Mouse (Mus musculus): ENCODE results near the gene Cadm2. TPM values are rescaled to one million over a fixed set of nuclear protein-coding genes. Genes with fewer than 3 reads are reported as not detected.

Cadm2 gene
- polyA plus RNA-seq (2012) = not detected in 2 replicates

DNA sequence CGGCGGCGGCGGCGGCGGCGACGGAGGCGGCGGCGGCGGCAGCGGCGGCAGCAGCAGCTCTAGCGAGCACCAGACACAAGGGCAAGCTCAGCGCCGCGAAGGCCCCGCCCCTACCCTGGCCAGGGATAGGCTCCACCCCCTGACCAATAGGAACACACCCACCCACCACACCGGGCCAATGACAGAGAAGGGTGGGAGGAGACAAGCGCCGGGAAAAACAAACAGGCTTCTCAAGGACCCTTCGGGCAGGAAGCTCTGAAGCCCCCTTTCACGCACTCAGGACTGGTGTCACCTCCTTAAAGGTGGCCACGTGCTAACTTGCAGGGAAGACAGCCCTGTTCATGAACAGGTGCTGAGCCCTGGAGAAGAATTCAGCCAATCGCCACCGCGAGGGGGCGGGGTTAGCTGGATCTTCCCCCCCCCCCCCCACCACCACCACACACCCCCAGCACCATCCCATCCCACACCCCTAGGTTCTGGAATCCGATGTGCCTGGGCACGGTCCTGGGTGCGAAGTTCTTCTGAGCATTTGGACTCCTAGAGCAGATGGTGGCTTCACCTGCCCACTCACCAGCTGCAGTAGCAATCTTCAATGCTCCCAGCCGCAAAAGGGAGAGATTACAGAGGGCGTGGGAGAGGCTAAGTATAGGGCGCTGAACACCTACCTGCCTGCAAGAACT lies at the start of gene Cadm2:
Cadm2 (minus strand) TSS at position 83 of the 680 bp plus-strand sequence.
- Histone ChIP-seq H3K9me3 (ENCODE audit: control insufficient read depth, low read length) (no peaks in the 10 kb centered on the region; the same call in 1 of the 2 replicates), H3K4me3 (replicated peaks) (peak within 1 kb of the TSS; percentile 58), H3K27me3 (ENCODE audit: control insufficient read depth) (peaks cover 49% of the 10 kb centered on the region), H3K4me1 (ENCODE audit: control insufficient read depth) (peaks cover 13% of the 10 kb centered on the region), H3K36me3 (ENCODE audit: control insufficient read depth) (no peaks in the 10 kb centered on the region)
- no peak for TF ChIP-seq TAL1 (IDR thresholded peaks at IDR 0.05; ENCODE audit: low read length)
- no peak for TF ChIP-seq GATA1 (IDR thresholded peaks at IDR 0.05; ENCODE audit: low read length)

DNA sequence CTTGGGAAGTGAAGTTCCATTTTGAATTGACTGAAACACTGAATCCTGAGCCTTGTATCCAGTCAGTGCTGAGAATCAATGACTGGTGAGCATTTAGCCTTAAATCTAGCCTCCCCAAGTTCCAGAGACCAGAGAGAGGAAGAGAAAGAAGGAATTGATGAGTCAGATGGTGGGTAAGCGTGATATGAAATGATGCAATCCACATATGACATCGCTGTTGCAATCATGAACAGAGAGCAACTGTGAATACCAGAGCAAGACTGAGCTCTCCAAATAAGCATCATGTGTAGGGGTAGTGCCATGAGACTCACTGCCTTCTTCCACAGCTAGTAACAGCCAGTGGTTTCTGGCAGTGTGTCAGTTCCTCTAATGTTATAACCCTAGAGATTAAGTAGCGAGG lies 26.2 kb upstream of the Cadm2 start:
- no peaks in the 10 kb centered on the region for H3K9me3 ChIP-seq (ENCODE audit: control insufficient read depth, low read length)
- no peaks in the 10 kb centered on the region for H3K27me3 ChIP-seq (ENCODE audit: control insufficient read depth)
- TF ChIP-seq TAL1 (IDR thresholded peaks at IDR 0.05; ENCODE audit: low read length) = no peak
- no peak for TF ChIP-seq GATA1 (IDR thresholded peaks at IDR 0.05; ENCODE audit: low read length)
- H3K4me3 ChIP-seq (replicated peaks) = no peak overlapping the region
- no peaks in the 10 kb centered on the region for H3K36me3 ChIP-seq (ENCODE audit: control insufficient read depth)
- no peaks in the 10 kb centered on the region for H3K4me1 ChIP-seq (ENCODE audit: control insufficient read depth)

DNA sequence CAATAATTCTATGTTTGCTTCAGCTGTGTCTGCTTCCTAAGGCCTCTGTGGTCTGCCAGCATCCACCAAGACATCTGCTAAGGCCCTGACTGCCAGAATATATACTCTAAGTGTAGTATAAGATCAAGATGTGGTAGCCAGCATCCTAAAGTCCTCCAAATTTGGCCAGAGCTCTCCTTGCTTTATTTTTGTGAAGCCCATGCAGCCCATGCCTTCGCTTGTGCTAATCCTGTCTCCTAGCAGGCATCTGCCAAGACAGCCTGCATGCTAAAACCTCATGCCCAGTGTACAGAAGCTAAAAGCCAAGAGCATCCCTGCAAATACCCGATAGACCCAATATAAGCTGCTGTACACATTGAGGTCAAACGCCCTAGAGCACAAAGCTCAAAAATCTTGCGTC lies 22.9 kb upstream of the Cadm2 start:
- Histone ChIP-seq H3K36me3 (ENCODE audit: control insufficient read depth) (no peaks in the 10 kb centered on the region), H3K27me3 (ENCODE audit: control insufficient read depth) (no peaks in the 10 kb centered on the region), H3K4me1 (ENCODE audit: control insufficient read depth) (no peaks in the 10 kb centered on the region), H3K9me3 (ENCODE audit: control insufficient read depth, low read length) (no peaks in the 10 kb centered on the region), H3K4me3 (replicated peaks) (no peak overlapping the region)
- TF ChIP-seq TAL1 (IDR thresholded peaks at IDR 0.05; ENCODE audit: low read length) (no peak), GATA1 (IDR thresholded peaks at IDR 0.05; ENCODE audit: low read length) (no peak)

DNA sequence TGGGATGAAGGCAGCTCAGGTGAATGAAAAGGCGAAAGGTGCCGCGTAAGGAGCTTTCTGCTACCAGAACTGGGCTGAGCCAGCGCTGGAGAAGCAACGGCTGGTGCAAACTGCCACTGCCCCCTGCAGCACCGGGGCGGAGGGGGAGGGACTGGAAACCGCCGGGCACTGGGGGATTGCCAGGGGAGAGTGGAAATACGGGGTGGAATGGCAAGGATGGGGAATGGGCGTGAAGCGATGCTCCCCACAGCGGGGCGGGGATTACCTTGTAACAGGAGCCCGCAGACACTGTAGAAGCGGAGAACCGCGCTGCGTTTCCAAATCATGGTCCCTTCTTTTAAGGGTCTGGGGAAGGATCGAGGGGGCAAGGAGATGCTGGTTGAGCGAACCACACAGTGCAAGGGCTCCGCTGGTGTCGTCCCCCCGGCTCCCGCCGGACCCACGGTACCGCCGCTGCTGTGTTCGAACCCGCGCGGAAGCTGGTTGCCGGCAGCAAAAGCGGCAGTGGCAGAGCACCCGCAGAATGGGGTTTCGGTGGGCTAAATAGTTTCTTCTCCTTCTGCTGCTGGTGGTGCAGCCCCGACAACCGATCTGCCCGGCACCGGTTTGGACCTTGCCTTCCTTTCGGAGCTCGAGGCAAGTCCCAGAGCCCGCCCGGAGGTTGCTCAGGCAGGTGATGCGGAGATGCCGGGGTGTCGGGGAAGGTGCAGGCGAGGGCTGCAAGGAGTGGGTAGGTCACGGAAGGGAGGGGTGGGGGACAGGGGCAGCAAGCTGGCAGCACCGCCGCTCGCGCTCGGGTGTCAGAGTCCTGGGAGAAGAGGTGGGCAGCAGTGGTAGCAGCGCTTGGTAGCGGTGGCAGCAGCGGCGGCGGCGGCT lies 564 bp downstream of the Cadm2 start:
- TF ChIP-seq GATA1 (IDR thresholded peaks at IDR 0.05; ENCODE audit: low read length) (no peak), TAL1 (IDR thresholded peaks at IDR 0.05; ENCODE audit: low read length) (no peak)
- Histone ChIP-seq H3K4me3 (replicated peaks) (peak overlapping the region; percentile 47), H3K36me3 (ENCODE audit: control insufficient read depth) (no peaks in the 10 kb centered on the region), H3K9me3 (ENCODE audit: control insufficient read depth, low read length) (no peaks in the 10 kb centered on the region; the same call in 1 of the 2 replicates), H3K4me1 (ENCODE audit: control insufficient read depth) (peaks cover 13% of the 10 kb centered on the region), H3K27me3 (ENCODE audit: control insufficient read depth) (peaks cover 50% of the 10 kb centered on the region)

DNA sequence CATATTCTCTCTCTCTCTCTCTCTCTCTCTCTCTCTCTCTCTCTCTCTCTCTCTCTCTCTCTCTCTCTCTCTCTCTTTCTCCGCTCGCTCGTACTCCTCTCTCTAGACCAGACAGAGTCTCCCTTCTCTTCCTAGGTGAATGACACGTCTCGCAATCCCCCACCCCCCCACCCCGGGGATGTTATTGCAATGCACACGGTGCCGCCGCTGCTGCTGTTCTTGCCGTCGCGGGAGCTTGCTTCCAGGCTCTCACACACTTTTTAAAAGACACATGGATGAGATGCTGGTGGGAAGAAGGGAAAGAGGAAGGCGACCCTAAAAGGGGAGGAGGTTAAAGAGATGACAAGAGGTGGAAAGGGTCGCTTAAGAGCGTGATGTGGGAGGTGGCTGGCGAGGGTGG lies 1.3 kb downstream of the Cadm2 start:
- Histone ChIP-seq H3K4me1 (ENCODE audit: control insufficient read depth) (peaks cover 13% of the 10 kb centered on the region), H3K36me3 (ENCODE audit: control insufficient read depth) (no peaks in the 10 kb centered on the region), H3K4me3 (replicated peaks) (no peak overlapping the region), H3K27me3 (ENCODE audit: control insufficient read depth) (peaks cover 50% of the 10 kb centered on the region), H3K9me3 (ENCODE audit: control insufficient read depth, low read length) (no peaks in the 10 kb centered on the region; the same call in 1 of the 2 replicates)
- TF ChIP-seq TAL1 (IDR thresholded peaks at IDR 0.05; ENCODE audit: low read length) = no peak
- TF ChIP-seq GATA1 (IDR thresholded peaks at IDR 0.05; ENCODE audit: low read length) = no peak

DNA sequence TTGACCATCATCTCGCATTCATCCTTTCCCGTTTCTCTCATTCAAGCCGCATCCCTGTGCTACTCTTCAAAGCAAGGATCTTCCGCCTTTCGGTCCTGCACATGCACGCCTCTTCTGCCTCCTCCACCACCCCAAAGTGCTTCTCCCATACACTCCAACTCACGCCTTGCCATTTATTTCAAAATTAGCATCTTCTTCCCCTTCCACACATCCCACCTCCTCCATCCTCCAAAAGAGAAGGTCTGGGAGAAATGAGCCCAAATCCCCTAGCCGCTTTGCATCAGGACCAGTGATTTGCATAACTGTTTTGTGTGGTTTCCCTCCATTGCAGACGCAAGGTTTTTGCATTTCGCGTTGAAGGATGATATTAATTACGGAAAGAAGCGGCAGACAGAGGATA lies 1.9 kb downstream of the Cadm2 start:
- Histone ChIP-seq H3K4me1 (ENCODE audit: control insufficient read depth) (peaks cover 13% of the 10 kb centered on the region), H3K36me3 (ENCODE audit: control insufficient read depth) (no peaks in the 10 kb centered on the region), H3K4me3 (replicated peaks) (no peak overlapping the region), H3K9me3 (ENCODE audit: control insufficient read depth, low read length) (no peaks in the 10 kb centered on the region; the same call in 1 of the 2 replicates), H3K27me3 (ENCODE audit: control insufficient read depth) (peaks cover 50% of the 10 kb centered on the region)
- TF ChIP-seq TAL1 (IDR thresholded peaks at IDR 0.05; ENCODE audit: low read length) = no peak
- no peak for TF ChIP-seq GATA1 (IDR thresholded peaks at IDR 0.05; ENCODE audit: low read length)

DNA sequence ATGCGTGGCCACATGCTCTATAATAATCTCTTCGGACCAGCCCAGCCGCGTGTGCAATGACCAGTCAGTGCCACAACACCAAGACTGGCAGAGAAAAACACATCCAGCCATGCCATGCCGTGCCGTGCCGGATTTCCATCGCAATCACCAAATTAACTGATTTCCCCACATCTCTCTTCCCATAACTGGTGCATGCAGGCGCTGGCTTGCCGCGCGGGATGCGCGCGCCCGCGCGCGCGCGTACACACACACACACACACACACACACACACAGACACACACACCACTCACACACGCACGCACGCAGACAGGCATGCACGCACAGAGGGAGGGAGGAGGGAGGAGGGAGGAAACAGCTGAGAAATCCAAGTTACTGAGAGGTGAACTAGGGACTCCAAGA lies 2.9 kb downstream of the Cadm2 start:
- Histone ChIP-seq H3K4me1 (ENCODE audit: control insufficient read depth) (peaks cover 13% of the 10 kb centered on the region), H3K27me3 (ENCODE audit: control insufficient read depth) (peaks cover 50% of the 10 kb centered on the region), H3K4me3 (replicated peaks) (no peak overlapping the region)

GRCm38 (mm10) chr16:67617256-67617655 lies 3.5 kb downstream of the Cadm2 start:
- peaks cover 50% of the 10 kb centered on the region for H3K27me3 ChIP-seq (ENCODE audit: control insufficient read depth)
- no peak for TF ChIP-seq GATA1 (IDR thresholded peaks at IDR 0.05; ENCODE audit: low read length)
- TF ChIP-seq TAL1 (IDR thresholded peaks at IDR 0.05; ENCODE audit: low read length) = no peak
- no peaks in the 10 kb centered on the region for H3K36me3 ChIP-seq (ENCODE audit: control insufficient read depth)
- no peaks in the 10 kb centered on the region; the same call in 1 of the 2 replicates for H3K9me3 ChIP-seq (ENCODE audit: control insufficient read depth, low read length)
- no peak overlapping the region for H3K4me3 ChIP-seq (replicated peaks)
- peaks cover 13% of the 10 kb centered on the region for H3K4me1 ChIP-seq (ENCODE audit: control insufficient read depth)

More for the DNA sequence above, 2.9 kb downstream of the Cadm2 start:
- Histone ChIP-seq H3K36me3 (ENCODE audit: control insufficient read depth) (no peaks in the 10 kb centered on the region), H3K9me3 (ENCODE audit: control insufficient read depth, low read length) (no peaks in the 10 kb centered on the region; the same call in 1 of the 2 replicates)
- TF ChIP-seq TAL1 (IDR thresholded peaks at IDR 0.05; ENCODE audit: low read length) (no peak), GATA1 (IDR thresholded peaks at IDR 0.05; ENCODE audit: low read length) (no peak)

DNA sequence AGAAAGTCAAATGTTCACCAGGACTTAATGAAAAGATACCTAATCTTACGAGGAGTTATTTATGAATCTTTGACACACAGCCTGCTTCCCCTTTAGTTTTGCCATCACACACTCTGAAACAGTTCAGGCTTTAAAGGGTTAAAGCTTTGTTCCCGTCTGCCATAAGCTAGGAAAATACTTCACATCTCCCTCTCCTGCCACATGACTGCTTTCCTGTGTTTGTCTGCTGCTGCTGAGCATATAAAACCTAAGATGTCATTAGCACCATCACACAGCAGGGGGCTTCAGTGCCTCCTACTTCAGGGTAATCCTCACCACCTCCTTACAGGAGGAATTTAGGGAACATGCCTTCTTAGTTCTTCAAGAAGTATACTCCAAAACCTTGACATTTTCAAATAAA lies 6.8 kb downstream of the Cadm2 start:
- no peaks in the 10 kb centered on the region for H3K4me1 ChIP-seq (ENCODE audit: control insufficient read depth)
- no peak for TF ChIP-seq GATA1 (IDR thresholded peaks at IDR 0.05; ENCODE audit: low read length)
- TF ChIP-seq TAL1 (IDR thresholded peaks at IDR 0.05; ENCODE audit: low read length) = no peak
- H3K4me3 ChIP-seq (replicated peaks) = no peak overlapping the region
- H3K27me3 ChIP-seq (ENCODE audit: control insufficient read depth) = peaks cover 23% of the 10 kb centered on the region
- H3K9me3 ChIP-seq (ENCODE audit: control insufficient read depth, low read length) = no peaks in the 10 kb centered on the region
- H3K36me3 ChIP-seq (ENCODE audit: control insufficient read depth) = no peaks in the 10 kb centered on the region
